Mouse (Mus musculus) heart, postnatal 0 days (tissue): Measurements from ENCODE around the gene Mapre1. TPM values are rescaled to one million over a fixed set of nuclear protein-coding genes. Genes with fewer than 3 reads are reported as not detected.
"Not testable (repeated sequence)": the region's sequence is repeated elsewhere in the genome, so short reads cannot be mapped to it uniquely, and the experiment has no call there.

Source experiments
- ATAC-seq: fragments of 200-750 bp; cut with Nextera tagmentation; 2 replicates; pipeline ENCODE4 v1.8.0; 2017; ENCODE audit warnings: low read depth, moderate number of reproducible peaks, moderate library complexity; ENCODE audit not compliant: insufficient read depth
- DNase-seq: peaks from one replicate; pipeline ENCODE4 v3.0.0-alpha.2; 2016; ENCODE audit warnings: low spot score
- H3K27ac ChIP-seq: fragments of 300-500 bp; sonication (generic); 2 replicates; pipeline ENCODE4 v1.5.1; 2014; ENCODE audit warnings: low read depth, mild to moderate bottlenecking
- H3K27me3 ChIP-seq: fragments of 300-500 bp; sonication (generic); 2 replicates; pipeline ENCODE4 v1.6.1; 2014; ENCODE audit warnings: low read length, mixed read lengths; ENCODE audit not compliant: control insufficient read depth, insufficient read depth
- H3K36me3 ChIP-seq: fragments of 300-500 bp; sonication (generic); replicated peaks from 2 replicates; pipeline ENCODE4 v1.6.1; 2014; ENCODE audit warnings: low read length, mixed read lengths; ENCODE audit not compliant: control insufficient read depth, insufficient read depth
- H3K4me1 ChIP-seq: fragments of 300-500 bp; sonication (generic); 2 replicates; pipeline ENCODE4 v1.6.1; 2014; ENCODE audit warnings: antibody characterized with exemption; ENCODE audit not compliant: control insufficient read depth, insufficient read depth
- H3K4me2 ChIP-seq: fragments of 300-500 bp; sonication (generic); 2 replicates; pipeline ENCODE4 v1.6.1; 2014; ENCODE audit warnings: low read depth, mild to moderate bottlenecking, low read length, moderate library complexity
- H3K4me3 ChIP-seq: fragments of 300-500 bp; sonication (generic); 2 replicates; pipeline ENCODE4 v1.5.1; 2014; ENCODE audit warnings: low read depth, low read length
- H3K9ac ChIP-seq: fragments of 300-500 bp; sonication (generic); replicated peaks from 2 replicates; pipeline ENCODE4 v1.6.1; 2014; ENCODE audit warnings: low read depth, low read length, mixed read lengths
- H3K9me3 ChIP-seq: fragments of 300-500 bp; sonication (generic); replicated peaks from 2 replicates; pipeline ENCODE4 v1.6.1; 2016; ENCODE audit warnings: low read length; ENCODE audit not compliant: control insufficient read depth
- CTCF ChIP-seq: IDR thresholded peaks from 2 replicates; pipeline ENCODE4 v1.5.1; 2016; ENCODE audit warnings: antibody characterized with exemption, control low read depth, low read depth
- EP300 ChIP-seq: IDR thresholded peaks from 2 replicates; pipeline ENCODE4 v1.6.1; 2016; ENCODE audit warnings: antibody characterized with exemption, low read depth
- WGBS: fragments of 180-500 bp; shearing (Covaris S2); extraction: QIAGEN DNeasy Blood & Tissue Kit; methylation state at CpG from one replicate; pipeline ENCODE4 v1.1.7; 2014; 5-methylcytosine and 5-hydroxymethylcytosine counted together
- polyA plus RNA-seq: library from polyadenylated mRNA; unstranded; fragments of >200 nt; fragmentation: Nextera tagmentation; extraction: Ambion mirVana; gene quantifications from 2 replicates; pipeline ENCODE4 v1.2.1, GENCODE M21; 2015
- total RNA-seq: library from RNA; depleted of rRNA; stranded (reverse); fragments of >200 nt; gene quantifications from 2 replicates; pipeline ENCODE4 v1.2.3, GENCODE M21; 2014; ENCODE audit warnings: low replicate concordance; rRNA removed

Gene Mapre1
- total RNA-seq (36.8 and 49.4 TPM in 2 replicates), polyA plus RNA-seq (201 and 208 TPM in 2 replicates)

- 10% methylated on average over 58 of the region's 58 CpGs for WGBS
- Histone ChIP-seq H3K9ac (peak within 1 kb of the TSS; percentile 82), H3K27ac (peak within 1 kb of the TSS; percentile 92), H3K9me3 (no peaks in the 10 kb centered on the region), H3K4me1 (peaks cover 40% of the 10 kb centered on the region), H3K27me3 (no peaks in the 10 kb centered on the region), H3K4me3 (peak within 1 kb of the TSS; percentile 78), H3K4me2 (peak within 1 kb of the TSS; percentile 88), H3K36me3 (no peaks in the 10 kb centered on the region)
- ATAC-seq (peak; percentile 98), DNase-seq (peak; percentile 99)
- TF ChIP-seq EP300 (no peak), CTCF (peak; percentile 8; the same call in 1 of the 2 replicates)
These were observed at the start of gene Mapre1 for GRCm38 (mm10) chr2:153740500-153741436. TSS of gene Mapre1 (plus strand) at chr2:153741274.

GRCm38 (mm10) chr2:153693413-153693812, 47.7 kb upstream of the Mapre1 start:
- H3K9me3 ChIP-seq, H3K4me2 ChIP-seq, H3K27ac ChIP-seq, H3K4me1 ChIP-seq, H3K9ac ChIP-seq, H3K4me3 ChIP-seq, H3K27me3 ChIP-seq, DNase-seq, H3K36me3 ChIP-seq, ATAC-seq: not testable (repeated sequence)
- WGBS, result 70% methylated on average over 4 of the region's 7 CpGs

GRCm38 (mm10) chr2:153694462-153695085, 46.5 kb upstream of the Mapre1 start:
- no peaks in the 10 kb centered on the region for H3K27me3 ChIP-seq
- H3K9ac ChIP-seq, result no peak overlapping the region
- H3K36me3 ChIP-seq, result no peaks in the 10 kb centered on the region
- H3K4me2 ChIP-seq, result no peak overlapping the region
- DNase-seq (peak; percentile 34), ATAC-seq (no peak)
- no peaks in the 10 kb centered on the region for H3K9me3 ChIP-seq
- TF ChIP-seq CTCF (peak; percentile 79), EP300 (no peak)
- no peak overlapping the region for H3K4me3 ChIP-seq
- no peak overlapping the region for H3K27ac ChIP-seq
- H3K4me1 ChIP-seq, result no peaks in the 10 kb centered on the region
- 61% methylated on average over 19 of the region's 19 CpGs for WGBS

- no peak for ATAC-seq
- TF ChIP-seq CTCF (no peak), EP300 (no peak)
- no peak for DNase-seq
- H3K27ac ChIP-seq, result no peak within 1 kb of the TSS
- H3K36me3 ChIP-seq, result no peaks in the 10 kb centered on the region
- H3K9ac ChIP-seq, result no peak within 1 kb of the TSS
- no peaks in the 10 kb centered on the region for H3K4me1 ChIP-seq
- no peak within 1 kb of the TSS for H3K4me2 ChIP-seq
- H3K4me3 ChIP-seq, result no peak within 1 kb of the TSS
- H3K9me3 ChIP-seq, result no peaks in the 10 kb centered on the region
- no peaks in the 10 kb centered on the region for H3K27me3 ChIP-seq
These were observed 44.7 kb upstream of the Mapre1 start, which contains the start of gene Dnmt3c for GRCm38 (mm10) chr2:153696352-153696751. TSS of gene Dnmt3c (plus strand) at chr2:153696652.

GRCm38 (mm10) chr2:153703389-153703788, 37.7 kb upstream of the Mapre1 start:
- Histone ChIP-seq H3K4me3 (no peak overlapping the region), H3K9ac (no peak overlapping the region), H3K9me3 (no peaks in the 10 kb centered on the region), H3K27me3 (no peaks in the 10 kb centered on the region), H3K4me1 (no peaks in the 10 kb centered on the region), H3K4me2 (no peak overlapping the region), H3K36me3 (no peaks in the 10 kb centered on the region), H3K27ac (no peak overlapping the region)
- WGBS, result 46% methylated on average over 6 of the region's 6 CpGs
- DNase-seq, result no peak
- no peak for ATAC-seq
- TF ChIP-seq CTCF, result no peak
- TF ChIP-seq EP300, result no peak
